Mouse (Mus musculus) thymus, postnatal 0 days (tissue): Measurements from ENCODE around the gene Mef2d. TPM values are rescaled to one million over a fixed set of nuclear protein-coding genes. Genes with fewer than 3 reads are reported as not detected.

Experiments
- DNase-seq: peaks from one replicate; pipeline ENCODE4 v3.0.0-alpha.2; 2015; ENCODE audit warnings: low spot score
- polyA plus RNA-seq: library from polyadenylated mRNA; unstranded; fragments of >200 nt; fragmentation: Nextera tagmentation; extraction: Ambion mirVana; gene quantifications from 2 replicates; pipeline ENCODE4 v1.2.1, GENCODE M21; 2015

Gene Mef2d
- polyA plus RNA-seq, 1 experiment from 2014 or later, result 32.2 TPM

- DNase-seq, result no peak
Observed at GRCm38 (mm10) chr3:88136945-88137494, 5.2 kb upstream of the Mef2d start.

GRCm38 (mm10) chr3:88137821-88138220 is 4.4 kb upstream of the Mef2d start:
- peak; percentile 76 for DNase-seq

- DNase-seq, result peak; percentile 98
Observed at GRCm38 (mm10) chr3:88138336-88139242, 3.6 kb upstream of the Mef2d start.

GRCm38 (mm10) chr3:88139243-88140177 is 2.7 kb upstream of the Mef2d start:
- peak; percentile 71 for DNase-seq

- no peak for DNase-seq
Observed at GRCm38 (mm10) chr3:88140178-88140902, 1.8 kb upstream of the Mef2d start.

- DNase-seq, result peak; percentile 44
Observed at GRCm38 (mm10) chr3:88140903-88141430, 1.2 kb upstream of the Mef2d start.

GRCm38 (mm10) chr3:88141439-88141786 is 759 bp upstream of the Mef2d start:
- DNase-seq, result peak; percentile 78

- DNase-seq, result no peak
Observed at GRCm38 (mm10) chr3:88142546-88142915, 359 bp downstream of the Mef2d start.

- DNase-seq, result peak; percentile 56
Observed at GRCm38 (mm10) chr3:88142916-88143771, 972 bp downstream of the Mef2d start.

- peak; percentile 44 for DNase-seq
Observed at GRCm38 (mm10) chr3:88143961-88144486, 1.9 kb downstream of the Mef2d start.

GRCm38 (mm10) chr3:88144648-88145410 is 2.7 kb downstream of the Mef2d start:
- no peak for DNase-seq

- peak; percentile 61 for DNase-seq
Observed at GRCm38 (mm10) chr3:88145411-88145782, 3.2 kb downstream of the Mef2d start.

GRCm38 (mm10) chr3:88145952-88146351 is 3.8 kb downstream of the Mef2d start:
- no peak for DNase-seq

- DNase-seq, result peak; percentile 43
Observed at GRCm38 (mm10) chr3:88146376-88147112, 4.4 kb downstream of the Mef2d start.

GRCm38 (mm10) chr3:88147444-88147843 is 5.3 kb downstream of the Mef2d start:
- peak; percentile 72 for DNase-seq

- DNase-seq, result no peak
Observed at GRCm38 (mm10) chr3:88147866-88148265, 5.7 kb downstream of the Mef2d start.

GRCm38 (mm10) chr3:88148354-88148753 is 6.2 kb downstream of the Mef2d start:
- DNase-seq, result no peak
